Mouse (Mus musculus): ENCODE data around the gene Fam98b. TPM values are rescaled to one million over a fixed set of nuclear protein-coding genes. Genes with fewer than 3 reads are reported as not detected.

Gene Fam98b
- polyA plus RNA-seq, 1 experiment = 7.2 TPM

DNA sequence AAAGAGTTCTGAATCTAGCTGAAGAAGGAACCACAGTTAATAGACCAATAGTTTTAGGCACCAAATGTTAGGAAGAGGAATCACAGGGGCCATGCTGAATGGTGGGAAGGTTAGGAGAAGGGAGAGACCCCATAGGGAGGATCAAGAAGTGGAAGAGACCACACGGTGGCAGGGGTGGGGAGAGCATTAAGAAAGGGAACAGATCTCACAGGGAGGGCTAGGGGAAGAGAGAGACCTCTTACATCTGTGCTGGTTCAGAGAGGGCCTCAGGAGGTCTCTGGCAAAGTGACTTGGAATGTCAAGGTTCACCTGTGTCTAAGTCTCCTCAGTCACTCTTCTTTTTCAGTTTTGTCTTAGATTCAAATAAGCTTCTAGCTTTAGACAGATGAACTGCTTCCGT is 62.5 kb downstream of the Fam98b start:
- WGBS = 86% methylated on average over 2 of the region's 2 CpGs
- no peaks in the 10 kb centered on the region for H3K27me3 ChIP-seq (ENCODE audit: control insufficient read depth, insufficient read depth, low read length)

DNA sequence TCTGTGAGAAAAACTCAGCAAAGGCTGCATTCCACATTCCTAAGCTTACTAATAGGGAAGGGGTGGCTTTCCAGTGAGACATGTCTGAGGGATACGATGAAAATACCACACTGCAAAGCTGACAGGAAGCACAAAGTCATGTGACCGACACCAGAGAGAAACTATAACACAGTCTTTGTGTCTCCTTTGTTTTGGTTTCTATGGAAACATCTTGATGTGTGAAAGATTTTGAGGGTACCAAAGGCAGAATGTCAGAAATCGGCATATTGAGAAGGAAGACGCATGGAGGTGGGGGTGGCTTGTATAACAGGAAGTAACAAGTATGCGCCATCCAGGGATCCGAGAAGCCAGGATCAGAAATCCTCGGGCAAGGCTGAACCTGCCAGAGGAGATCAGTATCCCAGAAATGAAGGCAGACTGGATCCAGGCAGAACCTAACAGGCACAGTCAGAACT is 62.9 kb downstream of the Fam98b start:
- no peak overlapping the region for H3K27ac ChIP-seq (ENCODE audit: control insufficient read depth, insufficient read depth, low read length)
- H3K4me1 ChIP-seq (replicated peaks; ENCODE audit: control insufficient read depth, insufficient read depth, low read length) = peaks cover 15% of the 10 kb centered on the region
- 45% methylated on average over 7 of the region's 7 CpGs for WGBS
- DNase-seq = peak; percentile 42
- no peaks in the 10 kb centered on the region for H3K27me3 ChIP-seq (ENCODE audit: control insufficient read depth, insufficient read depth, low read length)
- peaks cover 26% of the 10 kb centered on the region for H3K36me3 ChIP-seq (ENCODE audit: control insufficient read depth, insufficient read depth, low read length)
- H3K4me3 ChIP-seq (ENCODE audit: control insufficient read depth, insufficient read depth, low read length) = no peak overlapping the region
- no peak for TF ChIP-seq POLR2A (IDR thresholded peaks at IDR 0.05; ENCODE audit: control insufficient read depth, extremely low read depth, insufficient read depth, low read length, poor library complexity)
- no peak for TF ChIP-seq CTCF (IDR thresholded peaks at IDR 0.05; ENCODE audit: borderline replicate concordance, control insufficient read depth, extremely low read depth, insufficient read depth, low read length, poor library complexity)

More for the DNA sequence above, 62.5 kb downstream of the Fam98b start:
- peaks cover 15% of the 10 kb centered on the region for H3K4me1 ChIP-seq (replicated peaks; ENCODE audit: control insufficient read depth, insufficient read depth, low read length)
- no peak for DNase-seq
- H3K4me3 ChIP-seq (ENCODE audit: control insufficient read depth, insufficient read depth, low read length) = no peak overlapping the region
- H3K36me3 ChIP-seq (ENCODE audit: control insufficient read depth, insufficient read depth, low read length) = peaks cover 28% of the 10 kb centered on the region
- no peak overlapping the region for H3K27ac ChIP-seq (ENCODE audit: control insufficient read depth, insufficient read depth, low read length)
- no peak for TF ChIP-seq CTCF (IDR thresholded peaks at IDR 0.05; ENCODE audit: borderline replicate concordance, control insufficient read depth, extremely low read depth, insufficient read depth, low read length, poor library complexity)

DNA sequence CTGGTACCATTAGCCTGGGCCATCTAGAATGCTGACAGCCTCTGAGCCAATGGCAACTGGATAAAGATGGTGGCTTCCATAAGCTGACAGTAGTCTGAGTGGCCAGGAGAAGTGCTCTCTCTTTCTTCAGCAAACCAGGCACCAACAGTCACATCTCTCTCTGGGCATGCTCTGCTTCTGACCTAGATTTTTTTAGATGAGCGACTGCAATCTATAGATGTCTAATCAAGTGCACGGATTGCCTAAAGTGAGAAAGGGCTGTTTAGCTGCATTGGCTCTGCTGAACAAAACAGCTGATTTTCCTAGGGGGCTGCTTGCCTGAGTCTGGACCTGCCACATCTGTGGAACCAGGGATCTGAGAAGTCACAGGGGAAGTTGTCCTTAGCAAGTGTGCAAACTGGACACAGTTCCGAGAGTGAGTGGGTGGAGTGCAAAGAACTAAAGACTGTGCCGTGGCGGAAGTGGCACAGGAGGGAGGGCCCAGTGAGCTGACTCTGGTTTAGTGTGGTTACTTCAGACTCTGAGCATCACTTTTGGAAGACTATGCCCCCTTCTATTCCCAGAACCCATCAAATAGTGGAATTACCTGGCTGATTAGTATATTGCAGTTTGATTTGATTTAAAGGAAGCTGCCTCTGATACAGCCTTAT is 64.2 kb downstream of the Fam98b start:
- no peak for DNase-seq

DNA sequence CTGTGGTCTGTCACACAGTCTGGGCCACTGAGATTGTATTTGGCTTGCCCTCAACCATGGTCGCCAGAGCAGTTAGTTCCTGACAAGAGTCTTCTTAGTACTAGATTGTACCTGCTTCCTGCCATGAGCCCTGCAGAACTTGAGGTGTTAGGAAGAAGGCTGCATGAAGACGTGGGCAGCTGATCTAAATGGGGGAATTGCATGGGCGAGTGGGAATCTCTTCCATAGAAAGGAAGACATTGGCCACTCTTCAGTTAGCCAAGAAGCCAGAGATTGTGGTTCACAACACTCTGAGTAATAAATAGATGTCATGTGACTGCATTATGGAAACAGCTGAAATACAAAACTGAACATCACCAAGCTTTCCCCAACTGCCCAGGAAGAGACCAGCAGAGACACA is 69.5 kb downstream of the Fam98b start:
- WGBS = 90% methylated on average over 3 of the region's 3 CpGs
- peaks cover 30% of the 10 kb centered on the region for H3K36me3 ChIP-seq (ENCODE audit: control insufficient read depth, insufficient read depth, low read length)
- TF ChIP-seq POLR2A (IDR thresholded peaks at IDR 0.05; ENCODE audit: control insufficient read depth, extremely low read depth, insufficient read depth, low read length, poor library complexity) (no peak), CTCF (IDR thresholded peaks at IDR 0.05; ENCODE audit: borderline replicate concordance, control insufficient read depth, extremely low read depth, insufficient read depth, low read length, poor library complexity) (no peak)
- peaks cover 8% of the 10 kb centered on the region for H3K4me1 ChIP-seq (replicated peaks; ENCODE audit: control insufficient read depth, insufficient read depth, low read length)
- no peak for DNase-seq
- no peak overlapping the region for H3K4me3 ChIP-seq (ENCODE audit: control insufficient read depth, insufficient read depth, low read length)
- no peak overlapping the region for H3K27ac ChIP-seq (ENCODE audit: control insufficient read depth, insufficient read depth, low read length)
- no peaks in the 10 kb centered on the region for H3K27me3 ChIP-seq (ENCODE audit: control insufficient read depth, insufficient read depth, low read length)

More for the DNA sequence above, 64.2 kb downstream of the Fam98b start:
- WGBS = 88% methylated on average over 5 of the region's 5 CpGs
- H3K27me3 ChIP-seq (ENCODE audit: control insufficient read depth, insufficient read depth, low read length) = no peaks in the 10 kb centered on the region
- peaks cover 19% of the 10 kb centered on the region for H3K36me3 ChIP-seq (ENCODE audit: control insufficient read depth, insufficient read depth, low read length)
- TF ChIP-seq POLR2A (IDR thresholded peaks at IDR 0.05; ENCODE audit: control insufficient read depth, extremely low read depth, insufficient read depth, low read length, poor library complexity) (no peak), CTCF (IDR thresholded peaks at IDR 0.05; ENCODE audit: borderline replicate concordance, control insufficient read depth, extremely low read depth, insufficient read depth, low read length, poor library complexity) (no peak)
- H3K27ac ChIP-seq (ENCODE audit: control insufficient read depth, insufficient read depth, low read length) = no peak overlapping the region
- H3K4me3 ChIP-seq (ENCODE audit: control insufficient read depth, insufficient read depth, low read length) = no peak overlapping the region
- peaks cover 15% of the 10 kb centered on the region for H3K4me1 ChIP-seq (replicated peaks; ENCODE audit: control insufficient read depth, insufficient read depth, low read length)

Other genes with a start within 250 kb of the Fam98b start
- 4.0 and 4.9 TPM in 2 replicates for gene Spred1, start 128.4 kb upstream of the Fam98b start, polyA plus RNA-seq (2012; rRNA removed)
- 131 and 145 TPM in 2 replicates for gene Rasgrp1, start 93.3 kb downstream of the Fam98b start, polyA plus RNA-seq (2012; rRNA removed)

Measured in thymus, adult 2 months (tissue).